Mouse (Mus musculus) cerebellum, adult (tissue): ENCODE measurements around the gene Snai1.

Experiments
- ATAC-seq: cut with Nextera tagmentation; 2 replicates; pipeline ENCODE4 v1.9.2; 2017; ENCODE audit warnings: mild to moderate bottlenecking, moderate library complexity, mixed read lengths; ENCODE audit not compliant: insufficient number of reproducible peaks, low FRiP score, low TSS enrichment

Snai1 gene

DNA sequence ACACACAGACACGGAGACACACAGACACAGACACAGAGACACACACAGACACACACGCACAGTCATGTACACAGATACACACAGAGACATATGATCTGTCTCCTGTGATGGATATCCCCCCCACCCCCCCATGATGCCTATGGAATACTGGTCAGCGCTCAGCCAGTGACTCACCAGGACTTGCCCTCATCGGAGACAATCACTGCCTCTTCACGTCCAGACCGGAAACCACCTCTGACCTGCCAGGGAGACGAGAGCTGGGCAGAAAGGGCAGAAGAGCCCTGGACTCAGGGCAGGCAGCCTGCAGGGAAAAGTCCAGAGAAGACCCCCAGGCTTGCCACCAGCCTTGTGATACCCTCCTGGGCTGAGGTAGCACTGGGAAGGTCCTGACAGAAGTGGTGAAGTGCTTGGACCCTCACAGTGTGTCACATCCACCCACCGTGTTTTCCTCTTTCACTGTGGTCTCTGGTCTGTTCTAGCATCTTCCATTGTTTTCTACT is 38.2 kb downstream of the Snai1 start:
- ATAC-seq, result no peak

DNA sequence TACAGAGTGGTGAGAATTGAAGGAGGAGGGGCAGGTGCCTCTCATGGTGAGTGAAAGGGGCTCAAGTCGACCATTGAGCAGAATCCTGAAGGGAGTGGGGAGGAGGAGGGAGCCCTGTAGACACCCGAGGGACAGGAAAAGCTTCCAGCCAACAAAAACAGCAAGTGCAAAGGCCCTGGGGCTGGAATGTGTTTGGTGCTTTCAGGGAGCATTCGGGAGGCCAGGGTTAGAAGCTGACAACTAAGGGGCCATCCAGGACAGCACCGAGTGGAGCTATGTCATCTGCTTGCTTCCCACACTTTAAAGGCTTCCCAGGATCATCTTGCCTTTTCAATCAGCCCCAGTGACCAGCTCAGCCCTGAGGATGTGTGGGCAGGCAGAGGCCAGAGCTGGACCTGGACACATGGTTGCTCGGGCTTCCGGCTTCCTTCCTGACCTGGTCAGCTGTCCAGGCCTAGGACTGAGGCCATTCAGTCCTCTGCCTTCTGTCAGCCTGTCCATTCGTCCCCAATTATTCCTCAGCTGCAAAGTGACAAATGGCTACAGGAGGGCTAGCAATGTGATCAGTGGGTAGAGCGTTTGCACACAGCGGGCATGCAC is 39.3 kb downstream of the Snai1 start:
- no peak for ATAC-seq

DNA sequence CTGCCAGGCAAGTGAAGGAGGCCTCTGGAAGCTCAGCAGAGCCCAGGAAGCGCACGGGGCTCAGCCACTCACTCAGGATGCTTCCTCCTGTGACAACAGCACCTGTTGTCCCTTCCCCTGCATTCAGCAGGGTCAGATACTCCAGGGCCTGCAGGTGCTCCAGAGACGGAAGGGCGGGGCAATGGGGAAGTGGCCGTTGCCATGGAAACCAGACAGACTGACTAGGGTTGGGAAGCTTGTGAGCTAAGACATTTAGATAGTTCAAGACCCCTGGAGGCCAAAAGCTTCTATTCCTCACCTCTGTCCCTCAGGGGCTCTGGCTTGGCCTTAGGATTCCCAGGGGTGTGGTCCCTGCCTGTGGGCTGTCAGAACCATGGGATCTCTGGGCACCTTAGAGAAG is 40.5 kb downstream of the Snai1 start:
- no peak for ATAC-seq

DNA sequence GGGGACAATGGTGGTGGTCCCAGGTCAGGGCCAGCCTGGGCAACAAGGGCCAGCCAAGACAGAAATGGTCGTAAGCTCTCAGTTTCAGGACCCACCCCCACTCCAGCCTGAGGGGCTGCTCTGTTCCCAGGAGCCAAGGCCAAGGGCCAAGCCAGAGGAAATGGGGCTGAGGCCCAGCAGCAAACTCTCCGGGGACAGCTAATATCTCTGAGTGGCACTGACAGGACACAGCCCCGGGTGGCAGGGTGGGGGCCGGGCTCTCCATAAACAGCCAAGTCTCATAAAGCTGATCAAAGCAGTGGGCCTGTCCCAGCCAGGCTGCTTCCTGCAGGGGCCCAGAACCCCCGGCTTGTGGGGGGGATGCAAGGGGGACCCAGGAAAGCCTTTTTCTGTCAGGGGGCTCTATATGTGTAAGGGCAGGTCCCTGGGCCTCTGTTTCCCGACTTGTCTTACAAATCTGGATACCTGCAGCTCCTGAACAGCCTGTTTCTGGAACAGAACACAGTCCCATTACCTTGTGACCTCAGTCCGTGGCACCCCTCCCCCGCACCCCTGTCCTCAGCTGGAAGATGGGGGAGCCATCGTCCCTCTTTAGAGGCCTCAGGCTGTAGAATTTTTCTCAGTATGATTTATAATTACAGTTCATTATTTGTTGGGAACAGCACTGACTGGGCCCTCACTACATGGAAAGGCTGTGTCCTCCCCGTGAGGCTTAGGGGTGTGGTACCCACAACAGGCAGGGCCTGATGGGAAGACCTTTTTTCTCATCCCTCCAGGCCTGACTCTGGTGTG is 45.4 kb downstream of the Snai1 start:
- ATAC-seq, result no peak

DNA sequence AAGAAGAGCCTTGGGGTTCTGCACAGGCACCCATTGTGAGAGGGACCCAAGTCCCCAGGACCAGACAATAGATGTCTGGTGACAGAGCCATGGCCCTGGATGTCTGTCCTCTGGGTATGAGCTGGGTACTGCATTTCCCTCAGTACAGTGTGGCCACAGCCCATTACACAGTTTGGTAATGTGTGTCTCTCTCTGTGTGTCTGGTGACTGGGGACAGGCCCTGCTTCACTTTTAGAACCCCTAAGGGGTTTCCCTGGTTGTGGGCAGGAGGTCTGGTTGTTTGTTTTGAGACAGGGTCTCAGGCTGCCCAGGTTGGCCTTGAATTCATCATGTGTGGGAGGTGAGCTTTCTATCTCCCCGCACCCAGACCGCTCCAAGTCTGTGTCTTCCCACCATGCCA is 47.3 kb downstream of the Snai1 start:
- ATAC-seq, result no peak

DNA sequence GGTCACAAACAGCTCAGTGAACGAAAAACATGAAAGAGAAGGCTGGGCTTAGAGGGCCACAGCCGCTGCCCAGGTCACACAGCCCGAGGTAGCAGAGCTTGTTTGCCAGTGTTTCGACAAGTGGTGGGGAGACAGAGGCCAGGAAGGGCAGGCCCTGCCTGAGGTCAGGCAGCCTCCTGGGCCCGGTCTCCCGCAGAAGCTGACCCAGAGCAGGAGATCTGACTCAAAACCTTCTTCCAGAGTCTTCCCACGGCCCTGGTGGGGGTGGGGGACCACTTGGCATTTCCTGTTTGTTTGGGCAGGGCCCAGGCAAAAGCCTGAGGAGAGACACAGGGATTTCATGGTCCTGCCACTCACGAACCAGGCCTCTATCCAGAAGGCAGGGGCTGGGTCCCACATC is 48.0 kb downstream of the Snai1 start:
- ATAC-seq, result no peak

DNA sequence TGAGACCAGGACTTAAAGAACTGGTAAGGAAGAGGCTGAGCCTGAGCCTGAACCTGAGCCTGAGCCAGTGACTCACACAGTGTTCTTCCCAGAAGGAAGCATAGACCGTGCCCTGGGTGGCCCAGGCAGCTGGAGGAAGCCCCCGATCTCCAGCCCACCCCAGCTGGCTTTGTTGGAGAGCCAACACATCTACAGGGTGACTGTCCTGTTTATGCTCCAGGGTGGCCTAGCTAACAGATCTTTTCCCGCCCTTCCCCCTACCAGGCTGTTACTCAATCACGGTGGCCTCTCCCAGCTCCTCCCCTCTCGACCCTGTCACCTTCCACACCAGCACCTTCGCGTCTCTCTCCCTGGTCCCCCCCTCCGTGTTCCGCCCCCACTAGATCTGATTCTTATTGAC is 49.0 kb downstream of the Snai1 start:
- no peak for ATAC-seq

DNA sequence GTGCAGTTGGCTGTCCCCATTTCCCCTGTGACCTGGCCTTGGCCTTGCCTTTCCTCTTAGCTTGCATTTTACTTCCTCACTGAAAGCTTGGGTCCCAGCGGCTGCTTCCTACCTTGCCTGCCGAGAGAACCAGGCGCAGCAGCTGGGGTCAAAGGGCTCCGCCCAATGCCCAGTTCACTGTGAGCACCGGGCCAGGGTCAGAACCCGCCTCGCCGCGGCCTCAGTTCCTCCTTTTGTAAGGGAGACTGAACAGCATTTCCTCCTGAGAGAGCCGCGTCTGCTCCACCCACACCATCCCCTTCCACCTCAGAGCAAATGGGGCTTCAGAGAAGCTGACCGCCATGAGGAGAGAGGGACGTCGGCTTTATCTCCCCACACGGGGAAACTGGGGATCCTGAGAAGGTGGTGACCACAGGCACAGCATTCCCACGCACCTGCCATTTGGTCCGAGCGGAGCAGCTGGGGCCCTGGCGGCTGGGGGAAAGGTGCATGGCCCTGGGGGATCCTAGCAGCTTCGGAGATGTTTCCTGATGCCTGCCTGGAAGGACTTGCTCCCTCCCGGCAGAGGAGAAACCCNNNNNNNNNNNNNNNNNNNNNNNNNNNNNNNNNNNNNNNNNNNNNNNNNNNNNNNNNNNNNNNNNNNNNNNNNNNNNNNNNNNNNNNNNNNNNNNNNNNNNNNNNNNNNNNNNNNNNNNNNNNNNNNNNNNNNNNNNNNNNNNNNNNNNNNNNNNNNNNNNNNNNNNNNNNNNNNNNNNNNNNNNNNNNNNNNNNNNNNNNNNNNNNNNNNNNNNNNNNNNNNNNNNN is 51.0 kb downstream of the Snai1 start:
- no peak for ATAC-seq
